Mouse (Mus musculus): ENCODE data around the gene Zmiz1. TPM values are rescaled to one million over a fixed set of nuclear protein-coding genes. Genes with fewer than 3 reads are reported as not detected.
A peak's percentile ranks its signal among the peaks of the same experiment; 100 is the strongest.

Gene Zmiz1
- total RNA-seq, 2 experiments from 2014 or later: 83.9 to 111 TPM

DNA sequence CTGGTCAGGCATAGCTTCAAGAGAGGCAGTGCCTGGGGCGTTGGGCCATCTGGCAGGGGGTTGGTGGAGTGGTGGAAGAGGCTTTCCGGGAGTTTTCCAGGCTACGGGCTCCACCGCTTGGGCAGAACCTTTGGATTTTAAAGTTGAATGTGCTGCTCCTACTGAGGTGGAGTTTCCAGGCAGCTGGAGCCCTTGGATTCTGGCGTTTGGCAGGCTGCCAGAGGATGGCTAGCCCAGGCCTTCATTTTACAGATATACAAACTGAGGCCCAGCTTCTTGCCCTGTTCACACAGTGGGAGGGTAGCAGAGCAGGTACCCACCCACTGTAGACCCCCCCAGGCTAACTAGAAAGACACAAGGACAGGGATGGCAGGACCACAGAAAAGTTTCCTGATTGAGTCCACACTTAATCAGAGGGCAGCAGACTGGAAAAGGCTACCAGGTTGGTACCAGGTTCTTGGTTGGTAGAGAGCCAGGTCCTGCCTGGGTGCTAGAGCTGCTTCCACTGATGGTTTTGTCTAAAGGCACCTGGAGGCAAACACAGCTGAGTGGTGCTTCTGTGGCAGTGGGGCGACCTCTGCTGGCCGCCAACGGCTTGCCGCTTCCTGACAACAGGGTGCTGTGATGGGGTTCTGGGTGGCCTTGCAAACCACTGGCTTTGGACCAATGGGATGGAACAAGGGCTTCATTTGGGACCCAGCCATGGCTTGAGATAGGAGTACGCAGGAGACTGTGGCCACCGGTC, 106.5 kb downstream of the Zmiz1 start:
- intact Hi-C loops (cut with DNase I): loop anchor here (1.0 to 5.0 kb wide), 3 partner anchors 105 to 1065 kb away; no protein-coding TSS in a partner anchor
- DNase-seq (ENCODE audit: low spot score in 2 of 2): peak; percentile 79 to 82

DNA sequence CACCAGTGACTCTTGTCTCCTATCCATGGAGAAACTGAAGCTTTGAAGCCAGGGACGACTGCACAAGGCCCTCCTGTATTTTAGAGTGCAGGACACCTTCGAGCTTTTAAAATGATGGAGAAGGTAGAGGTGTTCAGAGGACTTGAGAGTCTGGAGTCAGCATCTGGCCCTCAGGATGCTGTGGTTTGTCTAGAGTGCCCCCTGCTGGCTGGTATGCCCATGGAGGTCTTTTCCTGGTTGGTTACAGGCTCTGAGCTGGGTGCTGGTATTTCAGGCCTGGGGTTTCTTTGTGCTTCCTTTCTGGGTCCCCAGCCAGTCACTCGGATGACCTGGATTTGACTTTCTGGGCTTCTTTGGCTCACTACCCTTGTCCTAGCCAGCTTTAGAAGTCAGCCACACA, 108.3 kb downstream of the Zmiz1 start:
- intact Hi-C loops (cut with DNase I): loop anchor here (5.0 kb wide), 1 partner anchor 450 kb away; no protein-coding TSS in a partner anchor
- peak; percentile 43 to 71 for DNase-seq (ENCODE audit: low spot score in 2 of 2)

DNA sequence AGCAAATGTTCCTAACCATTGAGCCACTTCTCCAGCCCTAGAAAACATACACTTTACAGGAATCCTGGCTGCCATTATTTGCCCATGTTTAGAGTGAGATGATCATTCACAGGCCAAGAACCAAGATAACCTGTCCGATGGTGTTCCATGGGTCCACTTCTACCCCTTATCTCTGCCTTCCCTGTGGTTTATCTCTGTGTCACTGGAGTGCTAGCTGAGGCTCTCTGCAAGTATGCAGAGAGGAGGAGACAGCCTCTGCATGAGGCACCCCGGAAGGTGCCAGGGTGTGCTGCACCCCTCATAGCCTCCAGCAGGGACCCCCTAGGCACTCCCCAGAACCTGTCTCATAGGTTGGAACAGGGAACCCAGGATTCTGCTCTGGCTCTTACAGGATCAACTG, 108.9 kb downstream of the Zmiz1 start:
- no peak for DNase-seq (ENCODE audit: low spot score in 2 of 2)
- intact Hi-C loops (cut with DNase I): loop anchor here (5.0 kb wide), 1 partner anchor 451 kb away; no protein-coding TSS in a partner anchor

DNA sequence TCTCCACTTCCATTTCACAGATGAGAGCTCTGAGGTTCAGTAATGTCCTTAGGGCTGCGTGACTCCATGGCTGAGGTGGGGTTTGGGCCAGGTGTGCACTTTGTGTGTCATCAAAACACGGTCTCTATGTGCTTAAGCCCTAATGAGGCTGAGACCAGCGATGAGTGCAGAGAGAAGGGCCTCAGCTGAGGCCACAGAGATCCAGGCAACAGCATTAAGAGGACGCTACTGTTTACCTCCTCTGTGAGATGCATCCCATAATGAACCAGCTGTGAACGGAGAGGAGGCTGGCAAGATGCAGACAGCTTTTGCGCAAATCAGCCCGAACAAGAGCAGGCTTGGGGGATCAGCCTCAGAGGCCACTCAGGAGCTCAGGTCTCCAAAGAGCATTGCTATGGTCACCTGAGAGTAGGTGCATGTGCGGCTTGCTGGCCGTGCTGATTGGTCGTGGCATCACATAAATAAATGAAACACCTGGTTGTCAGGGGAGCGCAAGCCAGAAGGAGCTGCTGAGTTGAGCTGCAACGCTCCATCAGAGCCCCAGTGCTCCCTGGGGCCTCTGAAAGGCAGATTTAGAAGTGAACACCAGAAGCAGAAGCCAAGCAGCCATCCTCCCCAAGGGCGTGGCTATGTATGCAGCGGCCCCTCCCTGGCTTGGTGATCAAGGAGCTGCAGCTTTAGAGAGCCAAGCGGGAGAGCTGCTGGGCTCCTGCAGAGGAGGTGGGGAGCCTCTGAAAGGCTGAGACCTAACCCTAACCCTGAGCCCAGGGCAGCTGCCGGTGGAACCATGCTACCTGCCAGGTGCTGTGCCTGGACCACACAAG, 115.3 kb downstream of the Zmiz1 start:
- DNase-seq (ENCODE audit: low spot score in 2 of 2): no peak

DNA sequence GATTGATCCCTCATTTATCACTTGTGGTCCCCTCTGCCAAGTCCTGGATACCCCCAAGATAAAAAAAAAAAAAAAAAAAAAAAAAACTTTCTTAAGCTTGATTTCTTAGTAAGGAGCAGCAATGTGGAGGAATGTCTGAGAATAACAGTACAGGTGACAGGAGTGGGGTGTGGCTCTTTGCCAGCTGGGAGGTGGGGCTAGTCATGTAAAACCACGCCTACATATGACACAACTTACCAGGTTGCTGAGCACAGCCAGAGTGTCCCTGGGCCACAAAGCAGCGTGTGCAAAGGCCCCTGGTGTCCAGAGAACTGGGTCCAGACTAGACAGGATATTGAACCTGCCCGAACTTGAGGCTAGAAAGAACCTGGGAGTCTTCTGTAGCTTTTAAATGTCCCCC, 117.7 kb downstream of the Zmiz1 start:
- no peak for DNase-seq (ENCODE audit: low spot score in 2 of 2)
- intact Hi-C loops (cut with DNase I): no loop called here

More for the DNA sequence above, 115.3 kb downstream of the Zmiz1 start:
- intact Hi-C loops (cut with DNase I): no loop called here

DNA sequence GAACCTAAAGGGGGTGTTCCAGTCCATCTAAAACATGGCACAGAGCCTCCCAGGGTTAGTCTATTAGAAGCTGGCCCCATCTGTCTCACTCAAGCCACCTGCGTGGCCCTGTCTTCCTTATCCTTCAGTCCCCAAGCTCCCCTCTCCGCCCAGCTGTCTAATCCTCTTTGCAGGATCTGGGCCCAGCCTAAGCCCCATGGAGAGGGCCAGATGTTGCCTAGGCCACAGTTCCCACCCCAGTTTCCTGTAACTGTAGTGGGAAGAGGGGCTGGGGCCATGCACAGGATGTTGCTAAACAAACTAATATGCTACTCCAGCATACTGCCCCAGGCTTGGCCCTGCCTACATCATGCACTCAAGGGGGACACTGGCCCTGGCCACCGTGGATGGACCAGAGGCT, 118.4 kb downstream of the Zmiz1 start:
- intact Hi-C loops (cut with DNase I): no loop called here

DNA sequence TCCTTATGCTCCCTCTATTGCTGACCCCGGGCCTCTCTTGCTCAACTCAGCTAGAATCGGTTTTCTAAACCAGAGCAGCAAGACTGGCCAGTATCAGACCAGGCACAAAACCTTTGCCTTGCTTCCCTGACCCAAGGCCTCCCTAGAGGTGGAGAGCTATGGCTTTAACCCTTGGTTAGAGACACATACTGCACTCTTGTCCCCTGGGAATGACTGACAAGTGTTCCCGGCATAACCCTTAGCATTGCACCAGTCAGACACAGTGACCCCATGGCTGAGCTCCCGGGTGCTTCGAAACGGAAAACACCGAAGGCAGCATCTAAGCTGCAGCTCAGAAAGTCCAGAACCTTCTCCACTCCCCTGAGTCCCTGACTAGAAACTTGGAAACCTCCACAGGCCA, 120.6 kb downstream of the Zmiz1 start:
- intact Hi-C loops (cut with DNase I): no loop called here
- no peak for DNase-seq (ENCODE audit: low spot score in 2 of 2)

More for the DNA sequence above, 118.4 kb downstream of the Zmiz1 start:
- DNase-seq (ENCODE audit: low spot score in 2 of 2): no peak

DNA sequence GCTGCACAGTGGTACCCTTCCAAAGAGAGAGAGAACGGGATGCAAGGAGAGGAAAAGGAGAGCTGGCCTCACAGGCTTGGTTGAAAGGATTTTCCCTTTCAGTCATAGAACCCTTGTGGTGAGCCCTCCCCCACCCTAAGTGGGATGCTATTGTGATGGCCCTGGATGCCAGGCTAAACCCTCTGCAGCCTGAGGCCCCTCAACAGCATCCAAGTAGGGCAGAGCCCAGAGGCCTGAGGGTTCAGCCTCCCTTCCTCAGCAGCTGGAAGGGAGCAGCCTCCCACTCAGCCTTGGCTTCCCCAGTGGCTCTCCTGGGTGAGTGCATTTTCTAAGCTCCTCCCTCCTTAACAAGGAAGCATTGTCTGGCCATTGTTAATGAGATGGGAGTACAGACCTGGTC, 121.4 kb downstream of the Zmiz1 start:
- DNase-seq (ENCODE audit: low spot score in 2 of 2): no peak
- intact Hi-C loops (cut with DNase I): no loop called here

DNA sequence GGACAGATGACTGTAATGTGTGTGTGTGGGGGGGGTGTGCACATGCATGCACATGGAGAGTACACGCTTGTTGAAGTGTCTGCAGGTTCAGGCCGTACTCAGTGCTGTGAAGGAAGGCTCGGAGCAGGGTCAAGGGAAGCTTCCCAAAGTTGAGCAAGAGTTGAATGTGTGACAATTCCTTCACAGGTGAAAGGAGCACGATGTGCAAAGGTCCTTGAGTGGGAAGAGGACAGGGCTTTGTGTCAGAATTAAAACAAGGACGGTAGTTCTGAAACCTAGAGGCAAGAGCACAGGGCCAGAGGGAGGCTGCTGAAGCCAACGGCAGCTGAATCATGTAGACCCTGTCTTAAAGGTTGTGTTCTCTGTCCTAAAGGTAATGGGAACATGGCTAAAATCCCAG, 123.6 kb downstream of the Zmiz1 start:
- DNase-seq (ENCODE audit: low spot score in 2 of 2): no peak
- intact Hi-C loops (cut with DNase I): no loop called here

DNA sequence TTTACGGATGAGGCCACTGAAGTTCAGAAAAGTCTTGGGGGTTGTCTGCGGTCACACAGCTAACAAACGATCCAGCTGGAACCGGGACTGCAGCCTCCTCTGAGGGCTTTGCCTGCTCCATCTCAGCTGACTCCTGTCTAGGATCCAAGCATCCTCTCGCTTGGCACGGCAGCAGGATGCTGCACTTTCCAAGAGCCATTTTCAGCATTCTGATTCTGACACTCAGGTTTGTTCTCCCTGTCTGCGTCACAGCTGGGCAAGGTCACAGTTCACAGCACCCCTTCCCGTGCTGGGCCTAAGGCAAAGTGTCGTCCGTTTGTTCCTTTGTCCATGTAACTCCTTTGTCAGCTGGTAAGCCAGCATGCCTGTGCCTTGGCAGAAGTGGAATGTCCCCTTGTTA, 124.9 kb downstream of the Zmiz1 start:
- no peak for DNase-seq (ENCODE audit: low spot score in 2 of 2)
- intact Hi-C loops (cut with DNase I): no loop called here

DNA sequence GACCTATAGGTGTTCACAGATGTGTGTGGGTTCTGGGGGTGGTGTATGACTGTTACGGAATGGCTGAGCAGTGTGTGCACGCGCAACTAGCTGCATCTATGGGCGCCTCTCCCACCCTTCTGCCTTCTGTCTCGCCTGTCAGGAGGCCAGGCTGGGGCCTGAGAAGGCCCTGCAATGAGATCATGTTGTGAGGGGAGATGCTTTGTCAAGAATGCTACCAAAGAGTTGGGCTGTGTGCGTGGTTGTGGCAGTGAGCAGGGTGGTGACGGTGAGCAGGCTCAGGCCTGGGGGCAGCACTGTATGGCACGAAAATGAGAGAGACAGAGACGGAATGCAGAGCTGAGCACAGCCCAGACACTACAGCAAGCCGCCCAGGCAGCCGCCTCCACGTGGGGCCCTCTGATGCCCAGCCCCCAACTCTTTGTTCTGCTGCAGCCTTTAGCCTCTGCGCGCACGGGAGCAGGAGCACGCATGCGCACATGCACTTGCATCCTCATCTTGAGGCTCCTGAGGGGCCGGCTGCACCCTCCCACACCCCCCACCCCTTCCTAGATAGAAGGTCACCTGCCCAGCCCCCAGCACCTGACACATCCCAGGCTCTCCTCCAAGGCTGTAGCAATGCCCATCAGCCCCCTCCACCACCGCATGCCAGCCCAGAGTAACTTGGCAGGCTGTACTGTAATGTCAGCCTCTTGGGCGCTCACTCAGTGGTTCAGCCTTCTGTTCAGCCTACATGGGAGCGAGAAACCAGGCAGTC, 126.7 kb downstream of the Zmiz1 start:
- intact Hi-C loops (cut with DNase I): no loop called here

DNA sequence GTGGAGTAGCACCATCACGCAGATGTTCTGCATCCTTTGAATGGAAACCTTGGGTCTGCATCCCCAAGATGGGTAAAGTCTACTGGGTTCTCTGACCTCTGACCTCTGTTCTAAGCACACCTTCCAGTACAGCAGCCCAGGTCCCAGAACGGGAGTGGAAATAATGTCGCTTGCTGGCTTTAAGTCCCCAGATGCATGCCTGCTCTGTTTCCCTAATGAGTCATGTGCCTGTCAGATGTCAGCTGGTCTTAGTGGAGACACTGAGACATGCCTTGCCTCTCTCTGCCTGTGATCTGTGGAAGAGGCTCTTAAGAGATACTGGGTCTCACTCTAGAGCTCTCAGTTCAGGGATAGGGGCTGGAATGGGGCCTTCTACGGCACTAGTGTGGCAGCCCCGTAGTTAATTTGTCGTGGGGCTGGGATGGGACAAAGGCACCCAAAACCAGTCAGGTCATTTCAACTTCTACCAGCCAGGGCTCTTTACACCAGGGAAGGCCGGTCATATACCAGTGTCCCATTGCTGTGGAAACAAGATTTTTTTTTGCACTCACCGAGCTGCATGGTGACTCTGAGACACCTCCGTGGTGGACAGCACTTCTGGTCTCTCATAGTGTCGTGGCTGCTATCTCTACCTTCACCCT, 128.0 kb downstream of the Zmiz1 start:
- DNase-seq (ENCODE audit: low spot score in 2 of 2): no peak
- intact Hi-C loops (cut with DNase I): no loop called here

More for the DNA sequence above, 126.7 kb downstream of the Zmiz1 start:
- peak; percentile 64 to 74 for DNase-seq (ENCODE audit: low spot score in 2 of 2)

DNA sequence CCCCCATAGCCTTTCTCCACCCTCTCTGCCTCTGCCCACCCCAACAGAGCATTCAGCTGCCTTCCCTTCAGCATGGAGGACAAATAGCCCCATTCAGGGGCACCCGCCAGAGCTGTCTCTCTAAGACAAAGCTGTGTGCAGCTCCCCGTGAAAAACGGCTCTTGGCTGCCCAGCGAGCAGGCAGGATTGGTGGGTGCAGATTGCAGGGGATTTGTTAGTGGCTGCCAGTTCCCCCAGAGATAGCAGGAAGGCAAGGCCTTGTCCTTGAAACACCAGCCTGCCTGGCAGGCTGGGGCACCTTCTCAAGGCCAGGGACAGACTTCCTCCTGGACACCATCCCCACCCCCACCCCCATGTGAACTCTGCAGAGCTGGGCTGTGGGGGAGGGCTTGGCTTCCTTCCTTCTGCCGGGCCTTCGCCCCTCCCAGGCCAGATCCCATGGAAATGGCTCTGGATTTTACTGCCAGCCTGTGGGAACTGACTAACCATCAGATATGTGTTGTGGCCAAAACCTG, 128.6 kb downstream of the Zmiz1 start:
- DNase-seq (ENCODE audit: low spot score in 2 of 2): peak; percentile 41 to 44
- intact Hi-C loops (cut with DNase I): no loop called here

DNA sequence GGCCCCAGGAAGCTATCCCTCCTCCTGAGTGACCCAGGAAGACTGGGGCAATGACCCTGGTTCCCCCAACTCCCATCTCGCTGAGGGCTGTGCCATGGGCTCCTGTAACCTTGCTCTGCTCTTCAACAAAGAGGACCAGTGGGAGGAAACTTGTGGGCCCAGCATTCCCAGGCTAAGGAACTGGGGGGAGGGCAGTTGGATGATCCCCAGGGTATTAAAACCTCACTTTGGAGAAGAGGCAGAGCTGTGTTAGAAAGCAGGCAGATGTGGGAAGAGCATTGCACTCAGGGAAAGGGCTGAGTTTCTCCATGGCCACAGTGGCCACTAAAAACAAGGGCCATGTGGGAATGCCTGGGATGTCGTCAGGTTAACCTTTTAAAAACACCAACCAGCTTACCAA, 129.2 kb downstream of the Zmiz1 start:
- DNase-seq (ENCODE audit: low spot score in 2 of 2): no peak
- intact Hi-C loops (cut with DNase I): no loop called here

DNA sequence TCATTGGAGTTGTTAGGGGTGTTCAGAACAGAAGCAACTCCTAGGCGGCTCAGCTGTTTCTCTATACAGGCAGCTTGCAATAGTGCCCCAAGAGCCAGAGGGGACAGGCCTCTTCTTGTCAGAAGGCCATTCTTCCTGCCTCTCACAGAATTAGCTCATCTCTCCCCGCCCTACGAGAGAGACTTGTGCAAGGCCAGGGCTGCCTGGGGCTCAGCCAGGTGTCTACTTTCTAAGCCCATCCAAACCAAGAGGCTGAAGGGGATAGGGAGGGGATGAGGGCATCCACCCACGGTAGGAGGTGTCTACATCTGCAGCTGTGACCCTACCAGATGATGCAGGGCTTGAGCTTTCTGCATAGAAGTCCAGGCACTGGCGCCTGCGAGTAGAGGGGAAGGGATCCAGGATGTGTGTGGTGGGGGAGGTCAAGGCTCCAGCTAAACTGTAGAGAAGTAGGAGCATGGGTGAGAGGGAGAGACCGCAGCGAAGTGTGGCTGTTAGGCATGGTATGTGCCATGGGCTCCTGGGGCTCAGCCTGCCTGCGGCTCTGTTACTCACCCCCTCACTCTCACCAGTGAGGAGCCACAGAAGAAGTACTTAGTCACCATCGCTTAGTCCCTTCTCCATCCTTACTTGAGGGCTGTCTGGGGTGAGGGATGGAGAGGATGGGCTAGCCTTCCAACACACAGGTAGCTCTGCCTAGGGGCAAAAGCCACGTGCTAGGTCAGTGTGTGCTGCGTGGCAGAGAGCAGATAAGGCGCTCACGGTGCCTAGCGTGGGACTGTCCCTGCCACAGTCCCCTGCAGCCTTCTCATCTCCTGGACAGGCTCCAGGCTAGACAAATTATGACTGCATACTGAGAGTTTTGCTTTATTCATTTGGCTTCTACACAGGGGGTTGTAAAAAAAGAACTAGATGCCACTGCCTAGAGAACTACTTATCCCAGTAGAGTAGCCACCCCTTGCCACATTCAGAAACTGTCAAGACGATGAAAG, 130.3 kb downstream of the Zmiz1 start:
- intact Hi-C loops (cut with DNase I): no loop called here
- DNase-seq (ENCODE audit: low spot score in 2 of 2): no peak

DNA sequence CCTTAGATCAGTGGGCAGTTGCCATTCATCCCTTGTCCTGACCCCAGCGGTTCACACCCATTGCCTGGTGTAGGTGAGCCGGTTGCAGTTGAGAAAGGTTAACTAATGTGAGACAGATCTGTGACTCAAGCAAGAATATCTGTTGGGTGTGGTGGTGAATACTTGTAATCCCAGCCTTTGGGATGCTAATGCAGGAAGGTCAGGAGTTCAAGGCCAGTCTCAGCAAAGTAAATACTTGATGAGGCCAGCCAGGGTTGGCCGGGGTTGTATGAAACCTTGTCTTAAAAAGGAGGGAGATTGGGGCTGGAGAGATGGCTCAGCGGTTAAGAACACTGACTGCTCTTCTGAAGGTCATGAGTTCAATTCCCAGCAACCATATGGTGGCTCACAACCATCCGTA, 132.0 kb downstream of the Zmiz1 start:
- no peak for DNase-seq (ENCODE audit: low spot score in 2 of 2)
- intact Hi-C loops (cut with DNase I): no loop called here

DNA sequence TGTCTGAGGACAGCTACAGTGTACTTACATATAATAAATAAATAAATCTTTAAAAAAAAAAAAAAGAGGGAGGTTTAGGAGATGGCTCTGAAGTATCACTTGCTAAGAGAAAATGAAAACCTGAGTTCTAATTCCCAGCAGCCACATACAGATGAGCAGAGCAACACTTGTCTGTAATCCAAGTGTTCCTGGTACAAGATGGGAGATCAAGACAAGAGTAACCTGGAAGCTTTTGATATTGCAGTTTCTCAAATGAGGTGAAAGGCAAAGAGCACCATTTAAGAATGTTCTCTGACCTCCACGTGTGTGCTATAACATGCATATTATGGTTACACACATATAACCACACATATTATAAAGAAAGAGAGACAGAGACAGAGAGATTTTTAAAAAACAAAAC, 132.4 kb downstream of the Zmiz1 start:
- intact Hi-C loops (cut with DNase I): no loop called here
- no peak for DNase-seq (ENCODE audit: low spot score in 2 of 2)

DNA sequence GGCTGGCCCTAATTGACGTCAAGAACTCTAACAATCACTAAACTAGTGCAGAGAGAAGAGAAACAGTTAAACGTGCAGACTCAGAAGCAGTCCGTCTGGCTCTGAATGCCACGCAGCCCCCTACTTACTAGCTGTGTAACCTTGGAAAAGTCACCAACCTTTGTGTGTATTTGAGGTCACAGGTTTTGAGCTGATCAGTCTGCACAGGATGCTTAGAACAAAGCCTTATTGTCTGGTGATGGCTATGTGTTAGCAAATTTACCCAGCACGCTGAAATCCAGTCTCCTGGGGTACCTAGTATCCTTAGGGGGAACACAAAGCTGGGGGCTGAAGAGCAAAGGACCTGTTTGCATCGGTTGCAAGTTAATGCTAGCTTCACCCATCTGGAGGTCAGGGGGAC, 133.5 kb downstream of the Zmiz1 start:
- intact Hi-C loops (cut with DNase I): no loop called here
- DNase-seq (ENCODE audit: low spot score in 2 of 2): no peak
